Mouse (Mus musculus) C2C12 (cell line): Measurements from ENCODE around the gene Aldh9a1. TPM values are rescaled to one million over a fixed set of nuclear protein-coding genes. Genes with fewer than 3 reads are reported as not detected.

Experiments used
- H3K27me3 ChIP-seq: one replicate; pipeline ENCODE4 v1.6.1; 2011; ENCODE audit not compliant: control insufficient read depth, insufficient read depth, insufficient read length
- H3K36me3 ChIP-seq: one replicate; pipeline ENCODE4 v1.6.1; 2011; ENCODE audit not compliant: control insufficient read depth, insufficient read depth
- H3K4me3 ChIP-seq: one replicate; pipeline ENCODE4 v1.5.1; 2011; ENCODE audit warnings: mild to moderate bottlenecking, control low read depth; ENCODE audit not compliant: poor library complexity, insufficient read depth, severe bottlenecking
- H3K79me2 ChIP-seq: one replicate; pipeline ENCODE4 v1.6.1; 2011; ENCODE audit not compliant: control insufficient read depth, insufficient read depth
- H3K79me3 ChIP-seq: one replicate; pipeline ENCODE4 v1.6.1; 2011; ENCODE audit warnings: low read depth, control low read depth
- H3ac ChIP-seq: one replicate; pipeline ENCODE3; 2011; ENCODE audit warnings: low read depth; ENCODE audit not compliant: control insufficient read depth, insufficient read length
- CEBPB ChIP-seq: IDR thresholded peaks from one replicate; pipeline ENCODE4 v1.6.1; 2011; ENCODE audit warnings: low read depth, mild to moderate bottlenecking, control low read depth, moderate library complexity
- CTCF ChIP-seq: IDR thresholded peaks from one replicate; pipeline ENCODE4 v1.5.1; 2011; ENCODE audit not compliant: control insufficient read depth, insufficient read depth, insufficient read length
- FOSL1 ChIP-seq: IDR thresholded peaks from one replicate; pipeline ENCODE4 v1.8.0; 2011; ENCODE audit warnings: mild to moderate bottlenecking, low read length; ENCODE audit not compliant: poor library complexity, insufficient read depth, severe bottlenecking
- MAX ChIP-seq: IDR thresholded peaks from one replicate; pipeline ENCODE4 v1.6.1; 2011; ENCODE audit warnings: mild to moderate bottlenecking, control low read depth
- MYOD1 ChIP-seq: IDR thresholded peaks from one replicate; pipeline ENCODE4 v1.6.1; 2011; ENCODE audit warnings: low read depth; ENCODE audit not compliant: control insufficient read depth, insufficient read length
- MYOG ChIP-seq: IDR thresholded peaks from one replicate; pipeline ENCODE4 v1.6.1; 2011; ENCODE audit not compliant: control insufficient read depth, insufficient read length; ENCODE audit errors: extremely low read depth
- USF1 ChIP-seq: IDR thresholded peaks from one replicate; pipeline ENCODE4 v1.6.1; 2011; ENCODE audit warnings: low read depth, mild to moderate bottlenecking, control low read depth, moderate library complexity
- polyA plus RNA-seq: library from polyadenylated mRNA; unstranded; fragments of >200 nt; fragmentation: generic; extraction: Trizol; gene quantifications from one replicate; pipeline ENCODE4 v1.2.1, GENCODE M21; 2012; ENCODE audit warnings: missing spikeins

Gene Aldh9a1
- polyA plus RNA-seq, 1 experiment = 29.4 TPM

DNA sequence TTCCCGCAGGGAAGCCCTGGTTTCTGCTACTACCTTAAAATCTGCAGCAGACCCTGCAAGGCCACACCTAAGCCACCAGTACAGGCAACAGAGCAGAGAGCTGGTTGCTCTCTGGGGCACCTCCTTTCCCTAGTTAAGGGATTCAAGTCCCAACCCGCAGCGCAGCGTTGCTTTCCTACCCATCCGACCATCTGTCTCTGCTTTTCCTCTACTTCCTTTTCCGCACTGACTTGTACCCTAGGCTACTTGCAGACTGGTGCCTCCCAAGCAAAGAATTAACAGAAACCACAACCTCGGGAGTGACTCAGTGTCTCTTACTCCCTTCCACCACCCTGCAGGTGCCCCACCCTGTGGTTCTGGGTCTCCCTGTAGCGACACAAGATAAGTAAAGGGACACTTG is 42.9 kb downstream of the Aldh9a1 start:
- Histone ChIP-seq H3K36me3 (no peaks in the 10 kb centered on the region), H3K27me3 (no peaks in the 10 kb centered on the region), H3ac (no peak overlapping the region), H3K4me3 (peak overlapping the region; percentile 44), H3K79me2 (peaks cover 38% of the 10 kb centered on the region), H3K79me3 (peaks cover 2% of the 10 kb centered on the region)
- TF ChIP-seq CEBPB = no peak
- TF ChIP-seq CTCF = no peak
- peak; percentile 64 for TF ChIP-seq MYOD1
- no peak for TF ChIP-seq MYOG
- TF ChIP-seq MAX = no peak
- no peak for TF ChIP-seq FOSL1
- TF ChIP-seq USF1 = no peak

DNA sequence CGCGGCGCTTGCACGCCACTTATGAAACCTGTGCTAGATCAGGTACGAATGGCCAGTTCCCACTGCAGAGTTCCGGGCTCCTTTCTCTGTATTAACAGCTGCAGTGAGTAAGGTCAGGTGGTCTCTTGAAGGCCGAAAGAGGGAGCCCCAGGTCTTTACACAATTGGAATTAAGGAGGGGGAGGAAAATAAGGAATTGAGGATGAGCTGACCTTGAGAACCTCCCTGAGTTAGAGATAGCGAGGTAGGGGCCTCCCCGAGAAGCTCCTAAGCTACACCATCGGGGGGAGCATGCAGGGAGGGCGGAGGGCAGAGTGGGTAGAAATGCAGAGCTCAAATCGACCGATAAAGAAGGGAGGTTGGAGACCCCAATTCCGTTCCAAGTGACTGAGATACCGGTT is 43.5 kb downstream of the Aldh9a1 start:
- H3K4me3 ChIP-seq = peak overlapping the region; percentile 44
- TF ChIP-seq MYOD1 (no peak), USF1 (no peak), CEBPB (no peak), MAX (no peak), FOSL1 (no peak), CTCF (no peak), MYOG (no peak)

DNA sequence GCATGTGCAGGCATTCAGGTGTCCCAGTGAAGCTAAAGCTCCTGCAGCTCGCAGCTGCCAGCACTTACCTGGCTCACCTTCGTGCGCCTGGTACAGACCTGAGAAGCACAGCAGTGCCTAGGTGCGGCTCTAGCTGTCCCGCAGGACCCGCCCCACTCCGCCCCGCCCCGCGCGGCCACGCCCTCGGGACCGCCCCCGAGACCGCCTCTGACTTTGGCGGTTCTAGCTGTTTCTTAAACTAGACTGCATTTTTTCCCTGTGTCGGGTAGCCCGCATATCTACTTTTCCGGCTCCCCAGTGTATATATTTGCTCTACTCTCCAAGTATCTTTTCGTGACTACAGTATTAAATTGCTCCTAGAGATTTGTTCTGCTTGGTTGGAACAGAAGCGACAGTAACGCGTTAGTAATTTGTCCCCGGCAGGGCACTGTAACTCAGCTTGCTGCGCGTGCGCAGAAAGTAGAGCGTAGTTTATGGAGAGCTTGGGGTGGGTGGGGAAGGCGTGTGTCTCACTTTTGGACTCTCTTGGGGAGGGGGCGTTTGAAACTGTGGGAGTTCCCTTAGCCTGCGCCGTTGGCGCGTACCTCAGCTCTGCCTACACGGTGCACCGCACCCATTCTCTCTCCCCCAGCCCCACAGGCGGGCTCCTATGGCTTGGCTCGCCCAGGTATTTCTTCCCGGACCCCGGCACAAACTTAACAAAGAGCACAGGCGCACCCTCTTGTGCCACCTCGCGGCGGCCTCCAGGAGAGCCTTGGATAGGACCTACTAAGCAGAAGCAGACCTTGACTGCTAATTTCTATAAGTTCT is 44.1 kb downstream of the Aldh9a1 start, which contains the start of gene Mgst3:
Gene Mgst3, minus strand, starts transcription at position 159 of the 810 bp plus-strand sequence.
- H3K27me3 ChIP-seq = no peaks in the 10 kb centered on the region
- H3K79me3 ChIP-seq = peaks cover 2% of the 10 kb centered on the region
- peak within 1 kb of the TSS; percentile 63 for H3ac ChIP-seq
- TF ChIP-seq FOSL1 (no peak), CEBPB (no peak), MAX (no peak), MYOD1 (no peak), CTCF (peak; percentile 6), USF1 (no peak), MYOG (no peak)
- H3K4me3 ChIP-seq = peak within 1 kb of the TSS; percentile 44
- H3K79me2 ChIP-seq = peaks cover 34% of the 10 kb centered on the region
- H3K36me3 ChIP-seq = no peaks in the 10 kb centered on the region

More for the DNA sequence above, 43.5 kb downstream of the Aldh9a1 start:
- Histone ChIP-seq H3ac (peak overlapping the region; percentile 55), H3K36me3 (no peaks in the 10 kb centered on the region), H3K27me3 (no peaks in the 10 kb centered on the region), H3K79me3 (peaks cover 2% of the 10 kb centered on the region), H3K79me2 (peaks cover 38% of the 10 kb centered on the region)

DNA sequence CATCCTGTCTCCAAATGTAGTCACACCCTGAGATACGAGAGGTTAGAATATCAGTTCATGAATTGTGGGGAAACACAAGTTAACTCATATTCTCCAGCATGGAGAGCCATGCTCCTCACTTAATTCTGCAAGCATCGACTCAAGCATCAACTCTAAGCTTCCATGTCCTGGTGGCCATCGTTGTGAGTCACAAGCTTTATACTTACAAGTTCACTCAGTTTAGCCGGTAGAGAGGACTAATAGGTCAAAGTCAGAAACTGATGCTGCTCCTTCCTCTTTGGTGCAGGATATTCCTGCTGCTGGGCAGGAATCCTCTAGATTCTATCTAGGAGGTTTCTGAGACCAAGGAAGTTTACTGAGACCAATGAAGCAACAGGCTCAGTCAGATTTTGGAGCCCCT is 55.4 kb downstream of the Aldh9a1 start:
- TF ChIP-seq CEBPB = no peak
- TF ChIP-seq CTCF = no peak
- no peak for TF ChIP-seq USF1
- no peak for TF ChIP-seq MAX
- TF ChIP-seq FOSL1 = no peak
- no peak for TF ChIP-seq MYOG
- TF ChIP-seq MYOD1 = no peak
- Histone ChIP-seq H3ac (no peak overlapping the region), H3K79me3 (no peaks in the 10 kb centered on the region), H3K36me3 (no peaks in the 10 kb centered on the region), H3K27me3 (peaks cover 24% of the 10 kb centered on the region), H3K79me2 (no peaks in the 10 kb centered on the region), H3K4me3 (no peak overlapping the region)

DNA sequence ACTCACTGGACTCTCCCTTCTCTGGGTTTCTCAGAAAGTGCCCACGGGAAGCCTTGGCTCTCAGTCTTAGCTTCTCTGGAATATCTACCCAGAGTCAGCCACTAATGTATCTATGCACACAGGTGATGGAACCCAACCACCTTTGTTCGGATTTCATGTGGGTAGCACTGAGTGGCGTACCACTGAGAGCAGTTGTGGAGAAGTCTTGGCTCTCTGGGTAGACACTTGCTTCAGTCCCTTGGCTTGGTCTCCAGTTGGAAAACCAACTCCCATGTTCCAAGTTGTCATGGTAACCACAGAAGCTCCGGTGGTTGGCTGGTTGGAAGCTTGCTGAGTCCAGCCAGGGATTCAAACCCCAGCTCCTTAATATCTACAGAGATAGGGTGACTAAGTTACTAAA is 59.8 kb downstream of the Aldh9a1 start:
- no peak for TF ChIP-seq FOSL1
- no peak for TF ChIP-seq MYOG
- TF ChIP-seq CEBPB = no peak
- no peak for TF ChIP-seq USF1
- TF ChIP-seq MYOD1 = no peak
- Histone ChIP-seq H3K79me2 (no peaks in the 10 kb centered on the region), H3K4me3 (no peak overlapping the region), H3ac (no peak overlapping the region), H3K27me3 (peaks cover 31% of the 10 kb centered on the region), H3K79me3 (no peaks in the 10 kb centered on the region), H3K36me3 (no peaks in the 10 kb centered on the region)
